11 mouse cellular contexts compared by ENCODE assay signal in the genomic region with DNA sequence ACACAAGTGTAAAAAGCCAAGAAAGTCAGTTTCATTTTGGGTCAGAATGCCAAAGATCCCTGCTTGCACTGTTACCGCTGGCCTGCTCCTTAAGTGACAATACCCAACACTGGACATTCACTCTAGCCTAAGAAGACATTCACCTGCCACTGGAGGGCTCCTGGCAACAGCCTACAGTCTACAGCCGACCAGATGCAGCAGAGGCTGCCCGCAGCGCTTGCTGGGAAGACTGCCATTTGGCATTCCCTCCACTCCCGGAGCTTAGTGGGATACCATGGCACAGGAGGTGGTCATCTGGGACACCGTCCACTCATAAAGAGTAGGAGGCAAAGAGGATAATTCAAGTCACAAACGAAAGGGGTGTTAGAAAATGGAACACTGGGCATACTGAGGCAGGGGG. TPM values are rescaled to one million over a fixed set of nuclear protein-coding genes. Genes with fewer than 3 reads are reported as not detected.
DNase-seq lines count a peak whose midpoint lies in the region; ATAC-seq lines count a peak whose summit lies in the region.
"Had no signal": no experiment of that assay in that cellular context is flagged by ENCODE, and none has a peak within 500 bp of the region (broad histone marks: within the 10 kb centered on the region; RNA-seq: fewer than 3 reads in every experiment).

No protein-coding gene starts in this region.

- H3K9ac ChIP-seq in hindbrain, embryonic 13.5 days: no peak overlapping the region
- no peak overlapping the region for H3K9ac ChIP-seq in hindbrain, embryonic 12.5 days
- no peak overlapping the region for H3K9ac ChIP-seq in neural tube, embryonic 13.5 days
- no peak overlapping the region for H3K9ac ChIP-seq in neural tube, embryonic 14.5 days (replicated peaks; ENCODE audit: low read depth, low read length)
- H3K9ac ChIP-seq: embryonic facial prominence, embryonic 13.5 days had no signal

- H3K4me1 ChIP-seq in hindbrain, embryonic 13.5 days (replicated peaks): peaks cover 53% of the 10 kb centered on the region
- H3K4me1 ChIP-seq in hindbrain, embryonic 12.5 days: peaks cover 30% of the 10 kb centered on the region
- peaks cover 59% of the 10 kb centered on the region for H3K4me1 ChIP-seq in neural tube, embryonic 13.5 days (replicated peaks)
- peaks cover 33% of the 10 kb centered on the region for H3K4me1 ChIP-seq in neural tube, embryonic 14.5 days (ENCODE audit: control insufficient read depth, insufficient read depth, low read length)

- peak overlapping the region; percentile 82 for H3K27ac ChIP-seq in hindbrain, embryonic 13.5 days
- H3K27ac ChIP-seq in hindbrain, embryonic 12.5 days: no peak overlapping the region
- peak overlapping the region; percentile 57 for H3K27ac ChIP-seq in neural tube, embryonic 13.5 days (replicated peaks)
- no peak overlapping the region for H3K27ac ChIP-seq in neural tube, embryonic 14.5 days (ENCODE audit: low read depth, low read length)
- H3K27ac ChIP-seq: embryonic facial prominence, embryonic 13.5 days; stomach, postnatal 0 days had no signal

- H3K9me3 ChIP-seq in hindbrain, embryonic 13.5 days: no peaks in the 10 kb centered on the region
- H3K9me3 ChIP-seq in hindbrain, embryonic 12.5 days (replicated peaks): no peaks in the 10 kb centered on the region
- H3K9me3 ChIP-seq in neural tube, embryonic 13.5 days: no peaks in the 10 kb centered on the region
- H3K9me3 ChIP-seq in neural tube, embryonic 14.5 days (ENCODE audit: control insufficient read depth, low read length): no peaks in the 10 kb centered on the region
- H3K9me3 ChIP-seq: embryonic facial prominence, embryonic 13.5 days had no signal

- H3K27me3 ChIP-seq in hindbrain, embryonic 13.5 days: no peaks in the 10 kb centered on the region
- 0 out of 2 replicates have a peak, but pooled peaks cover 3% of the 10 kb centered on the region for H3K27me3 ChIP-seq in hindbrain, embryonic 12.5 days
- no peaks in the 10 kb centered on the region for H3K27me3 ChIP-seq in neural tube, embryonic 13.5 days
- no peaks in the 10 kb centered on the region for H3K27me3 ChIP-seq in neural tube, embryonic 14.5 days (ENCODE audit: control insufficient read depth, insufficient read depth, low read length)

- WGBS in hindbrain, embryonic 13.5 days: 69% methylated on average over 7 of the region's 7 CpGs
- 82% methylated on average over 7 of the region's 7 CpGs for WGBS in hindbrain, embryonic 12.5 days
- 57% methylated on average over 7 of the region's 7 CpGs for WGBS in neural tube, embryonic 13.5 days
- 56% methylated on average over 7 of the region's 7 CpGs for WGBS in neural tube, embryonic 14.5 days

- H3K4me3 ChIP-seq in hindbrain, embryonic 13.5 days: no peak overlapping the region
- H3K4me3 ChIP-seq in hindbrain, embryonic 12.5 days: no peak overlapping the region
- H3K4me3 ChIP-seq in neural tube, embryonic 13.5 days: no peak overlapping the region
- no peak overlapping the region for H3K4me3 ChIP-seq in neural tube, embryonic 14.5 days (ENCODE audit: low read depth, low read length)
- H3K4me3 ChIP-seq: embryonic facial prominence, embryonic 13.5 days had no signal

- DNase-seq in neural tube, embryonic 10.5 days (ENCODE audit: extremely low spot score, low spot score): no peak
- peak; percentile 82 to 83 for DNase-seq in cerebellum, postnatal 14 days
- DNase-seq: lung, postnatal 36 days had no signal

- peak; percentile 44; the same call in 1 of the 2 replicates for ATAC-seq in hindbrain, embryonic 13.5 days (ENCODE audit: low FRiP score)
- no peak for ATAC-seq in hindbrain, embryonic 12.5 days (ENCODE audit: low FRiP score)
- ATAC-seq in neural tube, embryonic 13.5 days (ENCODE audit: low read depth): peak; percentile 55; the same call in 1 of the 2 replicates
- ATAC-seq in neural tube, embryonic 14.5 days (ENCODE audit: low read depth): peak; percentile 42; the same call in 1 of the 2 replicates
- no peak for ATAC-seq in CD4-positive, CD25-positive, alpha-beta regulatory T cell, adult 4 months

- no peak overlapping the region for H3K4me2 ChIP-seq in hindbrain, embryonic 13.5 days
- H3K4me2 ChIP-seq in hindbrain, embryonic 12.5 days (replicated peaks): no peak overlapping the region
- H3K4me2 ChIP-seq in neural tube, embryonic 13.5 days: no peak overlapping the region
- no peak overlapping the region for H3K4me2 ChIP-seq in neural tube, embryonic 14.5 days (ENCODE audit: low read depth, low read length)
- H3K4me2 ChIP-seq: embryonic facial prominence, embryonic 13.5 days; liver, embryonic 11.5 days had no signal

- no peaks in the 10 kb centered on the region for H3K36me3 ChIP-seq in hindbrain, embryonic 13.5 days
- no peaks in the 10 kb centered on the region for H3K36me3 ChIP-seq in hindbrain, embryonic 12.5 days
- H3K36me3 ChIP-seq in neural tube, embryonic 13.5 days: no peaks in the 10 kb centered on the region
- H3K36me3 ChIP-seq in neural tube, embryonic 14.5 days (ENCODE audit: control insufficient read depth, insufficient read depth, low read length): no peaks in the 10 kb centered on the region
- H3K36me3 ChIP-seq: embryonic facial prominence, embryonic 13.5 days had no signal

RNA-seq across cellular contexts. Expression of a gene that starts 12.9 kb away (rescaled TPM):
- 17.3 and 18.2 TPM in 2 replicates for polyA plus RNA-seq in hindbrain, embryonic 13.5 days (2015; fragmentation: Nextera tagmentation; extraction: Ambion mirVana)
- 14.6 and 17.2 TPM in 2 replicates for polyA plus RNA-seq in hindbrain, embryonic 12.5 days (2016; fragmentation: Nextera tagmentation; extraction: Ambion mirVana)
- polyA plus RNA-seq in neural tube, embryonic 13.5 days (2015; fragmentation: Nextera tagmentation; extraction: Ambion mirVana): 26.0 and 34.8 TPM in 2 replicates
- polyA plus RNA-seq in neural tube, embryonic 14.5 days (2014; fragmentation: Nextera tagmentation; extraction: Ambion mirVana): 26.1 and 32.1 TPM in 2 replicates
- 10 to 100 TPM; 25.1 to 27.5 TPM for polyA plus RNA-seq in CD4-positive, CD25-positive, alpha-beta regulatory T cell, adult 4 months (2017; shearing (Covaris generic))

Comparison
In these comparisons a context has a peak if more than half of its experiments do, and no peak if none do; other contexts are left out.
1. ATAC-seq: peak in hindbrain, embryonic 13.5 days (single experiment), neural tube, embryonic 13.5 days (single experiment) and neural tube, embryonic 14.5 days (single experiment); none in hindbrain, embryonic 12.5 days (single experiment) and CD4-positive, CD25-positive, alpha-beta regulatory T cell, adult 4 months (single experiment).
2. H3K27ac ChIP-seq: peak in hindbrain, embryonic 13.5 days (single experiment) and neural tube, embryonic 13.5 days (single experiment); none in hindbrain, embryonic 12.5 days (single experiment) and neural tube, embryonic 14.5 days (single experiment).